In genomic region chr2:125505006-125505745, GRCm38 (mm10) we compare ENCODE assay signal across 8 mouse cellular contexts. TPM values are rescaled to one million over a fixed set of nuclear protein-coding genes. Genes with fewer than 3 reads are reported as not detected.
DNase-seq lines count a peak whose midpoint lies in the region; ATAC-seq and TF ChIP-seq lines count a peak whose summit lies in the region.

TSS of gene Gm9913 (plus strand) at chr2:125505089.

- no peak for TF ChIP-seq CTCF in thymus, adult 2 months (IDR thresholded peaks at IDR 0.05; ENCODE audit: borderline replicate concordance, control insufficient read depth, extremely low read depth, insufficient read depth, low read length, poor library complexity)

- peak within 1 kb of the TSS; percentile 90 for H3K9ac ChIP-seq in embryonic facial prominence, embryonic 13.5 days

- WGBS in thymus, adult 2 months = 13% methylated on average over 45 of the region's 45 CpGs
- WGBS in embryonic facial prominence, embryonic 13.5 days = under 1% methylated on average over 44 of the region's 45 CpGs
- under 1% methylated on average over 45 of the region's 45 CpGs for WGBS in heart, embryonic 10.5 days

- H3K4me1 ChIP-seq in thymus, adult 2 months (replicated peaks; ENCODE audit: control insufficient read depth, insufficient read depth, low read length) = no peaks in the 10 kb centered on the region
- peaks cover 18% of the 10 kb centered on the region for H3K4me1 ChIP-seq in embryonic facial prominence, embryonic 13.5 days
- peaks cover 29% of the 10 kb centered on the region for H3K4me1 ChIP-seq in heart, embryonic 10.5 days

- H3K36me3 ChIP-seq in thymus, adult 2 months (ENCODE audit: control insufficient read depth, insufficient read depth, low read length) = no peaks in the 10 kb centered on the region
- peaks cover 7% of the 10 kb centered on the region for H3K36me3 ChIP-seq in embryonic facial prominence, embryonic 13.5 days
- peaks cover 15% of the 10 kb centered on the region; the same call in 1 of the 2 replicates for H3K36me3 ChIP-seq in heart, embryonic 10.5 days

- DNase-seq in thymus, adult 2 months = no peak
- DNase-seq in thymus, postnatal 0 days (ENCODE audit: low spot score) = no peak
- peak; percentile 78 for DNase-seq in heart, embryonic 10.5 days (ENCODE audit: low spot score)
- peak; percentile 55 for DNase-seq in kidney, postnatal 14 days
- DNase-seq in lung, postnatal 14 days = peak; percentile 61
- peak; percentile 29 to 38 for DNase-seq in right cerebral cortex, adult 2 months (ENCODE audit: low spot score in 2 of 2)
- no peak for DNase-seq in thymus, postnatal 36 days

- no peak within 1 kb of the TSS for H3K27ac ChIP-seq in thymus, adult 2 months (ENCODE audit: control insufficient read depth, insufficient read depth, low read length)
- H3K27ac ChIP-seq in embryonic facial prominence, embryonic 13.5 days = peak within 1 kb of the TSS; percentile 95
- H3K27ac ChIP-seq in heart, embryonic 10.5 days = peak within 1 kb of the TSS; percentile 85

- no peak for TF ChIP-seq POLR2A in thymus, adult 2 months (IDR thresholded peaks at IDR 0.05; ENCODE audit: control insufficient read depth, extremely low read depth, insufficient read depth, low read length, poor library complexity)

- H3K27me3 ChIP-seq in thymus, adult 2 months (ENCODE audit: control insufficient read depth, insufficient read depth, low read length) = no peaks in the 10 kb centered on the region; the same call in 1 of the 2 replicates
- H3K27me3 ChIP-seq in embryonic facial prominence, embryonic 13.5 days = no peaks in the 10 kb centered on the region
- H3K27me3 ChIP-seq in heart, embryonic 10.5 days (ENCODE audit: insufficient read depth, poor library complexity, severe bottlenecking) = peaks cover 20% of the 10 kb centered on the region

- H3K9me3 ChIP-seq in embryonic facial prominence, embryonic 13.5 days = no peaks in the 10 kb centered on the region
- H3K9me3 ChIP-seq in heart, embryonic 10.5 days = no peaks in the 10 kb centered on the region

- H3K4me2 ChIP-seq in embryonic facial prominence, embryonic 13.5 days = peak within 1 kb of the TSS; percentile 86

- peak; percentile 35; the same call in 1 of the 2 replicates for ATAC-seq in embryonic facial prominence, embryonic 13.5 days (ENCODE audit: insufficient number of reproducible peaks, insufficient read depth, low FRiP score, low TSS enrichment, low read depth)

- peak within 1 kb of the TSS; percentile 19; the same call in 1 of the 2 replicates for H3K4me3 ChIP-seq in thymus, adult 2 months (ENCODE audit: control insufficient read depth, insufficient read depth, low read length)
- peak within 1 kb of the TSS; percentile 67 for H3K4me3 ChIP-seq in embryonic facial prominence, embryonic 13.5 days
- H3K4me3 ChIP-seq in heart, embryonic 10.5 days = peak within 1 kb of the TSS; percentile 74

RNA-seq across cellular contexts. Expression of gene Gm9913, which starts in this region (rescaled TPM):
- polyA plus RNA-seq in thymus, adult 2 months (2012; rRNA removed) = 0.06 and 0.08 TPM in 2 replicates
- polyA plus RNA-seq in thymus, postnatal 0 days (2015; fragmentation: Nextera tagmentation; extraction: Ambion mirVana) = 0.07 and 0.08 TPM in 2 replicates
- polyA plus RNA-seq in embryonic facial prominence, embryonic 13.5 days (2015; fragmentation: Nextera tagmentation; extraction: Ambion mirVana) = 0.38 and 0.39 TPM in 2 replicates
- polyA plus RNA-seq in heart, embryonic 10.5 days (2016; fragmentation: Nextera tagmentation; extraction: Ambion mirVana) = 0.46 and 0.58 TPM in 2 replicates

Comparison
In these comparisons a context has a peak if more than half of its experiments do, and no peak if none do; other contexts are left out.
1. Peak in ATAC-seq, H3K4me3 ChIP-seq, H3K27ac ChIP-seq, H3K9ac ChIP-seq and H3K4me2 ChIP-seq in embryonic facial prominence, embryonic 13.5 days; RNA of the gene not detected or under 1 TPM.
2. Peak in DNase-seq, H3K4me3 ChIP-seq and H3K27ac ChIP-seq in heart, embryonic 10.5 days; RNA of the gene not detected or under 1 TPM.
3. DNase-seq: peak in kidney, postnatal 14 days (single experiment), lung, postnatal 14 days (single experiment) and right cerebral cortex, adult 2 months (2 of 2); none in thymus, adult 2 months (single experiment), thymus, postnatal 0 days (single experiment) and thymus, postnatal 36 days (0 of 2).
4. H3K4me3 ChIP-seq: peak in every context shown above with its lines; median percentile 74 in heart, embryonic 10.5 days; 67 in embryonic facial prominence, embryonic 13.5 days; 19 in thymus, adult 2 months.